Mouse (Mus musculus): ENCODE results near the gene Wipf1. TPM values are rescaled to one million over a fixed set of nuclear protein-coding genes. Genes with fewer than 3 reads are reported as not detected.
A peak's percentile ranks its signal among the peaks of the same experiment; 100 is the strongest.
"Not testable (repeated sequence)": the region's sequence is repeated elsewhere in the genome, so short reads cannot be mapped to it uniquely, and the experiment has no call there.

Gene Wipf1
- 1 to 10 TPM; 7.5 to 7.9 TPM for total RNA-seq (2021)

DNA sequence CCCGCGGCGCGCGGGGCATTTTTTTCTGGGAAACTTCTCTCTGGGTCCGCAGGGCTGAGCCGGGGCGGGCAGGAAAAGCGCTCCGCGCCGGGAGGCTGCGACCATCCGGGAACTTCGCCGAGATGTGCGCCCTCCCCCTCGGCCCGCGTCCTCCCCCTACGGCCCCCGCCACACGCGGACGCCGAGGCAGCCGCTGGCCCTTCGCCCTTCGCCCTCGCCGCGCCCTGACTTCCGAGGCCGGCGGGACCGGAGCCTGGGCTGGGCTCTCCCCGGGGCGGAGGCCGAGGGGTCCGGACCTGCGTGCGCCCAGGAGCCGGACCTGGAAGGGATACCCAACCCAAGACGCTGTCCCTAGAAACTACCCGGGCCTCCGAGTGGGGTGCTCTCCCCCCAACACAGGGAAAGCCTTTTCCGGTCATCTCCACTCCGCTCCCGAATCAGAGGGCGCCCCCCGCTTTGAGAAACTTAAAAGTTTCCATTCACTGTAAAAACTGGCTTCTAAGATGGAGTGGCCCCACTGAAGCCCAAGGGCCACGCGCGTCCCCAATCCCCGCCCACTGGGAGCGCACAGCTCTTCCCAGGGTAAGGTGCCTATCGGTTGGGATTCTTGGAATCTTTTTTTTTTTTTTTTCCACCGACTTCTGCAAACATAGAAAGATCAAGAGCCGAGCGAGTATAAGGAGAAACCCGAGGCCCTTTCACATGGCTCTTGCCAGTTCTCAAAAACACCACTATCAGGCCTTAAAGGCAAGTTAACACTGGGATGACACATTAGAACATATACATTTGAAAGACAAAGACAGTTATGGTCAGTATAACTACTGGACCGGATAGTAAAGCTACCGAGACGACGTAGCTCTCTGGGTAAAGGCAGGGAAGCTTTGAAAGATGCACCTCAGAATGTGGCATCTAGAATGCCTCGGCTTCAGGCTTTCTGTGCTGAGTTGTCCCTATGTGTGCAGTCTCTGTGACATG, at the start of gene Wipf1:
TSS of gene Wipf1 (minus strand) at position 379 of the 975 bp plus-strand sequence.
- DNase-seq (ENCODE audit: extremely low spot score in 1 of 2, low spot score in 2 of 2), result peak; percentile 30 to 90
- intact Hi-C loops (cut with DNase I), result no loop called here

DNA sequence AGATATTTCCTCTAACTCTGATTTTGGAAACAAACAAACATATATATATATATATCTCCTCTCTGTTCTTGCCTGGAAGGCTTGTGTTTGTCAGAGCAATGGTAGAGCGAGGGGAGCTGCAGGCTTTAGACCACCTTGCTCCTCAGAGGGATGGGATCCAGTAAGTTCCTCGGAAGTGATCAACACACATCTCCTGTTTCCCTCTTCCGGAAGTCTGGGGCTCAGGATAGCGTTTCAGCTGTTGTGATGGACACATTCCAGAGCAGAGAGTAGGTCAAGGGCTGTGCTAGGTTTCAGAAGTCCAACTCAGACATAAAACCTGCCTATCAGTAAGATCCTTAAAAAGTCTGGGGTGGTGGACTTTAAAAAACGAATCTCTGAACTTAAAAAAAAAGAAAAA, 49.6 kb upstream of the Wipf1 start:
- no peak for DNase-seq (ENCODE audit: extremely low spot score in 1 of 2, low spot score in 2 of 2)
- intact Hi-C loops (cut with DNase I), result no loop called here

DNA sequence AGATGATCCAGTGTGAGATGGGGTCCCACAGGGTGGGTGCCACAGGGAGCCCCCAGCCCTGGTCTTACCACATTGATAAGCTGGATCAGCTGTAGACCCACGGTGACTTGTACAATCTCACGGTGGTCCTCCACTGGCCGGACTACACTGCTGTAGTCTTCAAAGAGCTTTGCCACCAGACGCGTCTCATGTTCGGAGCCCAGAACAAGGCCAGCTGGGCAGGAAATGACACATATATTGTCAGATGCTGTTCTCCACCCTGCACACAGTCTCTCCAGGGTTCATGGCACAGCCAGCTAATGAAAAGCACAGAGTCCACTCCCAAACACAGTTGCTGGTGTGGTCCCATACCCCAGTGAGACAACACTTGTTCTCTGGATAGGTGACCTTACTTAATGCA, 44.9 kb upstream of the Wipf1 start:
- DNase-seq (ENCODE audit: extremely low spot score in 1 of 2, low spot score in 2 of 2), result no peak
- intact Hi-C loops (cut with DNase I), result no loop called here

GRCm38 (mm10) chr2:73573556-73573955, 44.0 kb upstream of the Wipf1 start:
- intact Hi-C loops (cut with DNase I), result no loop called here
- no peak for DNase-seq (ENCODE audit: extremely low spot score in 1 of 2, low spot score in 2 of 2)

DNA sequence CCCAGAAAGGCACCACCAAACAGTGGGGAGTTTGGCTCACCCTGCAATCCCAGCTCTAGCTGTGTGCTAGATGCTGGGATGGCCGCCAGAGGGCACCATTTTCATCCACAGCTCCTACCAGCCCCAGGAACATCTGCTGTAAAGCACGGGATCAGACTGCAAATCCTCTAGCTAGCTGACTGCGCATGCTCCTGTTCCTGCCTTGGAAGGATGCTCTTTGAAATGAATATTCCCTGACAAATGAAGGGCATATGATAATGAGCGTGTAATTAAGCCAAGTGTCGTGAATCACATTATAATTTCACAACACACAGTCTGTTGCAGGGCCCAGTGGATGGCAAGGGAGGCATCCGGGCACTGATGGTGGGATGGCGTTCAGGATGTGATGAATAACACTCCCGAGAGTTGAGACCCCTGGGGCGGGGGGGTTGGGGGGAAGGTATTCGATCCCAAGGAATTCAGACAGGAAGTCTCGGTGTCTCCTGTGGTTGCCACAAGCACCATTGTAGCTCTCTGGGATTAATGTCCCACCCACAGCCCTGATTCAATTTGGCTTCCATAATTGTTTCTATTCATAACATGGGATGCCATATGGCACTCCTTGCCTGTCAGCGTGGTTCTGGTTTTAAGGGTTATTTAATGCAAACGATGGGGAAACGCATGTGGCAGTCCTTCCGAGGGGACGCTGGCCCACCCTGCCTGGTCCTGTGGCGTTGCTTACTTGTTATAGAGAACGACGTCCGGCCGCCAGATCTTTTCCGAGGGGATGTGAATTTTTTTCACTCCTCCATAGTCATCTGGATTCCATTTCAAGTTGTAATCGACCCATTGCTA, 43.2 kb upstream of the Wipf1 start:
- peak; percentile 90 for DNase-seq (ENCODE audit: extremely low spot score in 1 of 2, low spot score in 2 of 2)
- intact Hi-C loops (cut with DNase I), result no loop called here

GRCm38 (mm10) chr2:73571901-73572300, 42.4 kb upstream of the Wipf1 start:
- intact Hi-C loops (cut with DNase I), result no loop called here
- no peak for DNase-seq (ENCODE audit: extremely low spot score in 1 of 2, low spot score in 2 of 2)

- intact Hi-C loops (cut with DNase I), result no loop called here
- DNase-seq (ENCODE audit: extremely low spot score in 1 of 2, low spot score in 2 of 2), result no peak
These were observed 41.8 kb upstream of the Wipf1 start for GRCm38 (mm10) chr2:73571304-73571703.

- intact Hi-C loops (cut with DNase I), result loop anchor here (10.0 kb wide), 1 partner anchor 338 kb away; no protein-coding TSS in a partner anchor
- peak; percentile 50 to 60 for DNase-seq (ENCODE audit: extremely low spot score in 1 of 2, low spot score in 2 of 2)
These were observed 37.6 kb upstream of the Wipf1 start for GRCm38 (mm10) chr2:73566989-73567605.

GRCm38 (mm10) chr2:73566162-73566561, 36.6 kb upstream of the Wipf1 start:
- DNase-seq (ENCODE audit: extremely low spot score in 1 of 2, low spot score in 2 of 2), result peak in 1 of 2 experiments; percentile 59

DNA sequence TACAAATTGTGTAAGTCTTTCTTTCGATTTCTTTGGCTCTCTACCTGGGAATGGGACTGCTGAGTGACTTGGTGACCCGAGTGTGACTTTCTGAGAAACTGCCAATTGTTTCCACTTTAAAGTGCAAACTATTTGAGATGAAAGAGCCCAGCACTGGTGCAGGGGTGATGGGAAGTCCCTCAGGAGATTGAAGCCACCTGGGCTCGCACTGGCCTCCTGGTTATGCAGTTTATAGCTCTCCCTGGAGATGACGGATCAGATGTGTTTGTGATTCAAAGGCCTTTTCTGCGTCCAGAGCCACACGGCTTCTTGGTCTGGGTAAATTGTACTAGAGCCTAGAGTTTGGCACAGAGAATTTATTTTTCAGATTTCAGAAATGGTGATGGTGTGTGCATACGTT, 34.2 kb upstream of the Wipf1 start:
- DNase-seq (ENCODE audit: extremely low spot score in 1 of 2, low spot score in 2 of 2), result no peak
- intact Hi-C loops (cut with DNase I), result loop anchor here (10.0 kb wide), 1 partner anchor 341 kb away; no protein-coding TSS in a partner anchor

More at GRCm38 (mm10) chr2:73566162-73566561, 36.6 kb upstream of the Wipf1 start:
- intact Hi-C loops (cut with DNase I), result loop anchor here (10.0 kb wide), 1 partner anchor 339 kb away; no protein-coding TSS in a partner anchor

DNA sequence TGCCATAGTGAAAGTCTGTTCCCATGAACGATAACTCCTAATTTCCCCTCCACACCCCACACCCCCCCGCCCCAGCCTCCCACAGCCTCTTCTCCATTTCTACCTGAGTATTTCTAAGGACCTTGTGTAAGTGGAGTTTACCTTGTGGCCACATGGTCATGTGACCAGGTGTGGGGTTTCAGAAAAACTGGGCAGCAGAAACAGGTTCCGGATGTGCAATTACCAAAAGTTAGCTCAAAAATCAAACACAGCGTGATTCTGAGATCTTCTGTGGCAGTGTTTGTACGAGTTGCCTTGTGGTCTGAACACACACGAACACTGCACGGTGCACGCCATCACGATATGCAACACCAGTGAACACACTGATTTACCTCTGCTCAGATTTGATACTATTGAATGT, 33.1 kb upstream of the Wipf1 start:
- intact Hi-C loops (cut with DNase I), result loop anchor here (10.0 kb wide), 1 partner anchor 342 kb away; no protein-coding TSS in a partner anchor
- DNase-seq (ENCODE audit: extremely low spot score in 1 of 2, low spot score in 2 of 2), result no peak

- DNase-seq (ENCODE audit: extremely low spot score in 1 of 2, low spot score in 2 of 2), result peak; percentile 24 to 48
- intact Hi-C loops (cut with DNase I), result loop anchor here (10.0 kb wide), 1 partner anchor 343 kb away; no protein-coding TSS in a partner anchor
These were observed 32.1 kb upstream of the Wipf1 start for GRCm38 (mm10) chr2:73561665-73562063.

GRCm38 (mm10) chr2:73560899-73561664, 31.5 kb upstream of the Wipf1 start:
- intact Hi-C loops (cut with DNase I), result loop anchor here (10.0 kb wide), 1 partner anchor 344 kb away; no protein-coding TSS in a partner anchor

DNA sequence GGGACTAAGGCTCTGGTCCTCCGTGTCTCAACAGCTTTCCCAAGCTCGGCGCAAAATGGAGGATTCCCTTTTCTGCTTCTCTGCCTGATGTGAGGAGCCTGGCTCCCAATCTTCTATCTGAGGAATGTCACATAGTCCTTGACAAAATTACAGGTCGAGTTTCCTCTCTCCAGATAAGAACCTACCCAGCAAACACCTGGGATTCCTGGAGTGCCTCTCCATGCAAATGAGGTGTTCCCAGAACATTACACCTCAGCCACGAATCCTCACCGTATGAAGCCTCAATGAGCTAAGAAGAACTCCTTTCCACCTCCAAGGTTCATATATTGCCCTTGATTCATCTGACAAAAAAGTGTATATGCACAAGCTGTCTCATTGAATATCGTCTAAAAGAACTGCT, 30.9 kb upstream of the Wipf1 start:
- intact Hi-C loops (cut with DNase I), result loop anchor here (10.0 kb wide), 1 partner anchor 344 kb away; no protein-coding TSS in a partner anchor
- no peak for DNase-seq (ENCODE audit: extremely low spot score in 1 of 2, low spot score in 2 of 2)

More at GRCm38 (mm10) chr2:73560899-73561664, 31.5 kb upstream of the Wipf1 start:
- no peak for DNase-seq (ENCODE audit: extremely low spot score in 1 of 2, low spot score in 2 of 2)

- intact Hi-C loops (cut with DNase I), result no loop called here
These were observed 28.4 kb upstream of the Wipf1 start for GRCm38 (mm10) chr2:73557956-73558355.

GRCm38 (mm10) chr2:73557061-73557460, 27.5 kb upstream of the Wipf1 start:
- intact Hi-C loops (cut with DNase I); DNase-seq (ENCODE audit: extremely low spot score in 1 of 2, low spot score in 2 of 2): not testable (repeated sequence)

More at GRCm38 (mm10) chr2:73557956-73558355, 28.4 kb upstream of the Wipf1 start:
- no peak for DNase-seq (ENCODE audit: extremely low spot score in 1 of 2, low spot score in 2 of 2)

- intact Hi-C loops (cut with DNase I), result no loop called here
These were observed 24.9 kb upstream of the Wipf1 start for GRCm38 (mm10) chr2:73554389-73554788.

DNA sequence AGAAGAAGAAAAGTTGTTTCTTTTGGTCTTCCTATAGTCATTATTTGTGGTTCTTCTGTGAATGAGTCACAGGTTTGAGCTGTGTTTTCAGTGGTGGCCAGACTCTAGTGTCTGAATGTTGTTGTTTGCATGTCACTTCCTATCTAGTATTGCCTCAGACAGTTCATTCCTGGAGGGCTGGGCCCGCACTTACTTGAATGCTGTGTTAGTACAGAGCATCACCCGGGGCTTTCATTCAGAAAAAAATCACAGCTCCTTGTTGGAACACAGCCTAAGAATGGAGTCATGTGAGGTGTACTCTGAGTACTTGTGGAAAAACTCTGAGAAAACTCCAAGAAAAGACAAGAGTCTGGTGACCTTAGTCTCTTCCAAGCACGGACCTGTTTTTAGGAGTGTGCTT, 23.4 kb upstream of the Wipf1 start:
- no peak for DNase-seq (ENCODE audit: extremely low spot score in 1 of 2, low spot score in 2 of 2)

More at GRCm38 (mm10) chr2:73554389-73554788, 24.9 kb upstream of the Wipf1 start:
- DNase-seq (ENCODE audit: extremely low spot score in 1 of 2, low spot score in 2 of 2), result no peak

More for the DNA sequence above, 23.4 kb upstream of the Wipf1 start:
- intact Hi-C loops (cut with DNase I), result no loop called here
